Mouse (Mus musculus) liver, embryonic 14.5 days (tissue): ENCODE results near the gene Kif18a. TPM values are rescaled to one million over a fixed set of nuclear protein-coding genes. Genes with fewer than 3 reads are reported as not detected.

Experiments
- ATAC-seq: fragments of 200-750 bp; cut with Nextera tagmentation; 2 replicates; pipeline ENCODE4 v1.8.0; 2017; ENCODE audit warnings: moderate number of reproducible peaks, mild to moderate bottlenecking, moderate library complexity; ENCODE audit not compliant: insufficient read depth
- DNase-seq, 3 experiments: peaks; one replicate each; pipeline ENCODE4 v3.0.0-alpha.2; 2012 to 2013; ENCODE audit warnings: low read depth in 3 of 3, low spot score in 3 of 3
- H3K27ac ChIP-seq: fragments of 300-500 bp; sonication (generic); 2 replicates; pipeline ENCODE4 v1.5.1; 2014; ENCODE audit warnings: moderate library complexity, mild to moderate bottlenecking, control low read depth, inconsistent platforms
- H3K27me3 ChIP-seq: fragments of 300-500 bp; sonication (generic); 2 replicates; pipeline ENCODE4 v1.6.1; 2014; ENCODE audit warnings: mild to moderate bottlenecking, low read length, moderate library complexity; ENCODE audit not compliant: control insufficient read depth, insufficient read depth
- H3K36me3 ChIP-seq: fragments of 300-500 bp; sonication (generic); replicated peaks from 2 replicates; pipeline ENCODE4 v1.6.1; 2014; ENCODE audit warnings: low read depth; ENCODE audit not compliant: control insufficient read depth, insufficient read depth
- H3K4me1 ChIP-seq, 2 experiments: fragments of 200-500 bp in 1 of 2; fragments of 300-500 bp in 1 of 2; sonication (generic) in 1 of 2; replicated peaks; 2 replicates each; pipeline ENCODE4 v1.6.1; 2012 to 2014; ENCODE audit warnings: antibody characterized with exemption in 1 of 2, inconsistent platforms in 1 of 2, low read length in 1 of 2; ENCODE audit not compliant: control insufficient read depth in 2 of 2, insufficient read depth in 2 of 2
- H3K4me2 ChIP-seq: fragments of 300-500 bp; sonication (generic); 2 replicates; pipeline ENCODE4 v1.6.1; 2014; ENCODE audit warnings: low read depth, mild to moderate bottlenecking, control low read depth, moderate library complexity
- H3K4me3 ChIP-seq, 2 experiments: fragments of 200-500 bp in 1 of 2; fragments of 300-500 bp in 1 of 2; sonication (generic) in 1 of 2; 2 replicates each; pipeline ENCODE4 v1.5.1; 2012 to 2014; ENCODE audit warnings: low read depth in 2 of 2, low read length in 2 of 2, mild to moderate bottlenecking in 2 of 2, control low read depth in 1 of 2, inconsistent platforms in 1 of 2, moderate library complexity in 1 of 2; ENCODE audit not compliant: insufficient read depth in 1 of 2
- H3K9ac ChIP-seq: fragments of 300-500 bp; sonication (generic); replicated peaks from 2 replicates; pipeline ENCODE4 v1.6.1; 2014; ENCODE audit warnings: mild to moderate bottlenecking, control low read depth, moderate library complexity
- H3K9me3 ChIP-seq: fragments of 300-500 bp; sonication (generic); 2 replicates; pipeline ENCODE4 v1.6.1; 2016; ENCODE audit warnings: low read length, mixed read lengths; ENCODE audit not compliant: control insufficient read depth
- CTCF ChIP-seq: IDR thresholded peaks from 2 replicates; pipeline ENCODE4 v1.5.1; 2016; ENCODE audit warnings: antibody characterized with exemption, low read depth, control low read depth
- EP300 ChIP-seq: IDR thresholded peaks from 2 replicates; pipeline ENCODE4 v1.6.1; 2016; ENCODE audit warnings: antibody characterized with exemption, low read depth
- WGBS: fragments of 180-500 bp; shearing (Covaris S2); extraction: QIAGEN DNeasy Blood & Tissue Kit; methylation state at CpG from one replicate; pipeline ENCODE4 v1.1.7; 2014; ENCODE audit not compliant: insufficient replicate concordance; 5-methylcytosine and 5-hydroxymethylcytosine counted together
- polyA plus RNA-seq, 2 experiments: library from polyadenylated mRNA; depleted of rRNA in 1 of 2; stranded (reverse) in 1 of 2; unstranded in 1 of 2; fragments of >200 nt; fragmentation: Nextera tagmentation in 1 of 2; extraction: Ambion mirVana in 1 of 2; gene quantifications; 2 replicates each; pipeline versions ENCODE4 v1.2.1 to v1.2.3; 2012 to 2014

Kif18a gene
- polyA plus RNA-seq, 2 experiments = 12.1 to 31.9 TPM

DNA sequence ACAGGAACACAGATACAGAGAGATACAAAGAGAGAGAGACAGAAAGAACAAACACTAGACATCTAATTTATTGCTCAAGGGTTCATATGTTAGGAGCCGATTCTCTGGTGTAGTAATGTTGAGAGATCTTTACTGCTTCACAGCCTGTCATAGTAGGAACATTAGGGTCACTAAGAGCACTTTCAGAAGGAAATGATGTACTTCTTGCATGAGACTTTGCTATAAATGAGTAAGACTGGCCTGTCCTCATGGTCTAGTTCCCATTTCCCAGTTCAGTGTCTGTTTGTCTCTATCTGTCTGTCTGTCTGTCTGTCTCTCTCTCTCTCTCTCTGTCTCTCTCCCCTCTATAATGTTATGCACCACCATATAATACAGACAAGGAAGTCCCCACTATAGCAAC lies 7.4 kb upstream of the Kif18a start:
- 81% methylated on average over 1 of the region's 1 CpGs for WGBS
- ATAC-seq (no peak), DNase-seq (no peak)
- peaks cover 0 to 2% of the 10 kb centered on the region in 2 experiments; a peak in 2 of 4 replicates for H3K4me1 ChIP-seq
- TF ChIP-seq CTCF = no peak
- no peak for TF ChIP-seq EP300
- no peaks in the 10 kb centered on the region for H3K27me3 ChIP-seq
- no peaks in the 10 kb centered on the region for H3K36me3 ChIP-seq
- H3K9me3 ChIP-seq = no peaks in the 10 kb centered on the region
- no peak overlapping the region for H3K4me2 ChIP-seq
- H3K4me3 ChIP-seq = no peak overlapping the region
- H3K9ac ChIP-seq = no peak overlapping the region
- no peak overlapping the region for H3K27ac ChIP-seq

DNA sequence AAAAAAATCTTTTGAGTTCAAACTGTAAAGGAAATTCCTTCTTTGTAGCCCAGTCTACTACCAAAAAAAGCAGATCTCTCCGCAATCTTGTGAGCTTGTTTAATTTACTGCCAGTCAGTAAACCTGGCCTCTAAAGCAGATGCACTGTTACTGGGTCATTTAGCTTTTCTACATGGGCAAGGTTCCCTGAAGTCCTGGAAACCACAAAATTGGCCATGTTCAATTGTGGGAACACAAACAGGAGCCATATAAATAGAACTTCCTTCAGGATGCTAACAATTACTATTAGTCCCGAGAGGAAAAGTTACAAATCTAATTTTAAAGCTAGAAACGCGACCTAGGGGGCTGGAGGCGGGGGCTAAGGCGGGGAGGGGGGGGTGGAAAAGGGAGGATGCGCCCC lies 2.9 kb upstream of the Kif18a start:
- Histone ChIP-seq H3K4me1 (peaks cover 6 to 7% of the 10 kb centered on the region in 2 experiments), H3K4me2 (peak overlapping the region; percentile 74), H3K9me3 (no peaks in the 10 kb centered on the region), H3K9ac (peak overlapping the region; percentile 90), H3K27me3 (no peaks in the 10 kb centered on the region), H3K36me3 (no peaks in the 10 kb centered on the region), H3K27ac (peak overlapping the region; percentile 50), H3K4me3 (peak overlapping the region; percentile 82 to 84)
- TF ChIP-seq EP300 = no peak
- no peak for TF ChIP-seq CTCF
- ATAC-seq = no peak
- WGBS = 5% methylated on average over 7 of the region's 7 CpGs
- DNase-seq = no peak

DNA sequence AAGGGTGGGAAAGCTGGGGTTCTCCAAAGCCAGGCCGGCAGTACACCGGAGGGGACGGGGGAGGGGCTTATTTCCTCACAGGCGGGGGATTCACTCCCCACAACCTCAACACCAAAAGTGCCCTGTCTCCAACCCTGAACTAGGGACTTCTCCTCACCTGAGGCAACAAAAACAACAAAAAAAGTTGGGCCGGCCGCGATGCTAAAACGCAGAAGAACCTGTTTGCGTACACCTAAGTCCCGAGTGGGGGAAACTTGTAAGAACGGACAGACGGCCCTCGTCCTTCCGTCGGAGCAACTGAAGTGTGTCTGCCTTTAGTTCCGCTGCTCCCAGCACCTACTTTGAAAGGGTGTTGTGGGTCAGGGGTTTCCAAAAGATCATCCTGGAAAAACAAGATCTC lies 2.5 kb upstream of the Kif18a start:
- Histone ChIP-seq H3K27me3 (no peaks in the 10 kb centered on the region), H3K27ac (peak overlapping the region; percentile 50), H3K9ac (peak overlapping the region; percentile 90), H3K36me3 (no peaks in the 10 kb centered on the region), H3K9me3 (no peaks in the 10 kb centered on the region), H3K4me3 (peak overlapping the region; percentile 82 to 84), H3K4me2 (peak overlapping the region; percentile 74), H3K4me1 (peaks cover 6 to 7% of the 10 kb centered on the region in 2 experiments)
- TF ChIP-seq EP300 (no peak), CTCF (no peak)
- ATAC-seq (no peak), DNase-seq (peak; percentile 41 to 56 (median 49))
- WGBS = 0% methylated on average over 16 of the region's 16 CpGs

GRCm38 (mm10) chr2:109280272-109280599 lies 302 bp upstream of the Kif18a start:
- no peaks in the 10 kb centered on the region for H3K9me3 ChIP-seq
- no peaks in the 10 kb centered on the region for H3K27me3 ChIP-seq
- no peak for TF ChIP-seq EP300
- TF ChIP-seq CTCF = no peak
- peaks cover 13 to 19% of the 10 kb centered on the region in 2 experiments for H3K4me1 ChIP-seq
- H3K36me3 ChIP-seq = no peaks in the 10 kb centered on the region
- 2% methylated on average over 4 of the region's 4 CpGs for WGBS
- peak overlapping the region; percentile 70 to 90 for H3K4me3 ChIP-seq
- ATAC-seq (no peak), DNase-seq (no peak)
- H3K4me2 ChIP-seq = peak overlapping the region; percentile 86
- peak overlapping the region; percentile 61 for H3K27ac ChIP-seq
- H3K9ac ChIP-seq = peak overlapping the region; percentile 64

GRCm38 (mm10) chr2:109281341-109281690 lies 778 bp downstream of the Kif18a start:
- no peak for ATAC-seq
- peak overlapping the region; percentile 88 for H3K4me2 ChIP-seq
- TF ChIP-seq EP300 (no peak), CTCF (no peak)
- H3K27ac ChIP-seq = peak overlapping the region; percentile 77
- H3K9ac ChIP-seq = peak overlapping the region; percentile 95
- no peaks in the 10 kb centered on the region for H3K36me3 ChIP-seq
- peak overlapping the region; percentile 90 to 95 for H3K4me3 ChIP-seq
- WGBS = 0% methylated on average over 1 of the region's 1 CpGs
- peaks cover 21% of the 10 kb centered on the region in 2 experiments for H3K4me1 ChIP-seq
- no peaks in the 10 kb centered on the region for H3K27me3 ChIP-seq
- H3K9me3 ChIP-seq = no peaks in the 10 kb centered on the region
- DNase-seq = no peak
